ENCODE assay signal across 28 mouse cellular contexts in genomic region chr9:11721811-11722210, GRCm38 (mm10).
"Had no signal": no experiment of that assay in that cellular context is flagged by ENCODE, and none has a peak within 500 bp of the region (broad histone marks: within the 10 kb centered on the region; RNA-seq: fewer than 3 reads in every experiment).

No protein-coding gene starts in this region.

- H3K36me3 ChIP-seq: embryonic facial prominence, embryonic 10.5 days; embryonic facial prominence, embryonic 12.5 days; embryonic facial prominence, embryonic 13.5 days; embryonic facial prominence, embryonic 15.5 days; forebrain, embryonic 10.5 days; forebrain, embryonic 12.5 days; forebrain, embryonic 15.5 days had no signal

- H3K4me1 ChIP-seq: embryonic facial prominence, embryonic 10.5 days; embryonic facial prominence, embryonic 12.5 days; embryonic facial prominence, embryonic 13.5 days; embryonic facial prominence, embryonic 15.5 days; forebrain, embryonic 10.5 days; forebrain, embryonic 12.5 days; forebrain, embryonic 13.5 days; forebrain, embryonic 15.5 days had no signal

- DNase-seq: cerebellum, adult 8-10 months; cerebellum, adult 9-10 months; cerebellum, adult 9-11 months; cerebellum, postnatal 10 days; cerebellum, postnatal 14 days; cerebellum, postnatal 25 days; cerebellum, postnatal 36 days; embryo, embryonic 11 days; forebrain, postnatal 0 days; gastrocnemius, adult 2 months; gastrocnemius, postnatal 10 days; gastrocnemius, postnatal 14 days; gastrocnemius, postnatal 25 days; gastrocnemius, postnatal 36 days; heart, adult 11 months; heart, adult 18-20 months; heart, adult 2 months had no signal

- ATAC-seq: forebrain, embryonic 13.5 days; forebrain, embryonic 14.5 days; forebrain, embryonic 15.5 days; forebrain, embryonic 16.5 days; forebrain, postnatal 0 days had no signal

- H3K9me3 ChIP-seq: embryonic facial prominence, embryonic 10.5 days; embryonic facial prominence, embryonic 12.5 days; embryonic facial prominence, embryonic 13.5 days; embryonic facial prominence, embryonic 15.5 days; forebrain, embryonic 10.5 days; forebrain, embryonic 12.5 days; forebrain, embryonic 13.5 days; forebrain, embryonic 15.5 days had no signal

- H3K27me3 ChIP-seq: embryonic facial prominence, embryonic 12.5 days; embryonic facial prominence, embryonic 13.5 days; embryonic facial prominence, embryonic 15.5 days; forebrain, embryonic 12.5 days; forebrain, embryonic 13.5 days; forebrain, embryonic 15.5 days had no signal

- H3K4me2 ChIP-seq: embryonic facial prominence, embryonic 12.5 days; embryonic facial prominence, embryonic 13.5 days; embryonic facial prominence, embryonic 15.5 days; forebrain, embryonic 12.5 days; forebrain, embryonic 13.5 days; forebrain, embryonic 15.5 days had no signal

- H3K4me3 ChIP-seq: embryonic facial prominence, embryonic 10.5 days; embryonic facial prominence, embryonic 12.5 days; embryonic facial prominence, embryonic 13.5 days; embryonic facial prominence, embryonic 15.5 days; erythroblast, embryonic 14.5 days; forebrain, embryonic 10.5 days; forebrain, embryonic 12.5 days; forebrain, embryonic 13.5 days; forebrain, embryonic 15.5 days; gastrocnemius, adult 2 months; heart, adult 2 months had no signal

- H3K9ac ChIP-seq: embryonic facial prominence, embryonic 12.5 days; embryonic facial prominence, embryonic 13.5 days; embryonic facial prominence, embryonic 15.5 days; forebrain, embryonic 12.5 days; forebrain, embryonic 13.5 days; forebrain, embryonic 15.5 days; forebrain, postnatal 0 days had no signal

- H3K27ac ChIP-seq: embryonic facial prominence, embryonic 10.5 days; embryonic facial prominence, embryonic 12.5 days; embryonic facial prominence, embryonic 13.5 days; embryonic facial prominence, embryonic 15.5 days; forebrain, embryonic 10.5 days; forebrain, embryonic 12.5 days; forebrain, embryonic 13.5 days; forebrain, embryonic 15.5 days; gastrocnemius, adult 2 months; heart, adult 2 months had no signal
